Mouse (Mus musculus) cortical plate, adult 2 months (tissue): Measurements from ENCODE around the gene Rph3a.

Experiments used
- CTCF ChIP-seq: fragments of 200-500 bp; IDR thresholded peaks from 2 replicates; pipeline ENCODE4 v1.5.1; 2011; ENCODE audit warnings: mild to moderate bottlenecking, control low read depth, low read length; ENCODE audit not compliant: insufficient read depth; ENCODE audit errors: extremely low read depth
- POLR2A ChIP-seq: fragments of 200-500 bp; IDR thresholded peaks from 2 replicates; pipeline ENCODE4 v1.6.1; 2011; ENCODE audit warnings: mild to moderate bottlenecking, low read length, control low read depth; ENCODE audit not compliant: insufficient read depth; ENCODE audit errors: extremely low read depth

- TF ChIP-seq POLR2A (no peak), CTCF (no peak)
These were observed 44.0 kb upstream of the Rph3a start for GRCm38 (mm10) chr5:121053886-121054285.
